ENCODE assay signal across 8 mouse cellular contexts in genomic region chrX:71131464-71131863, GRCm38 (mm10).
DNase-seq lines count a peak whose midpoint lies in the region; ATAC-seq and TF ChIP-seq lines count a peak whose summit lies in the region.

No protein-coding gene starts in this region.

- peak; percentile 45 for DNase-seq in adrenal gland, adult 2 months
- DNase-seq in adrenal gland, postnatal 4 days (ENCODE audit: low spot score in 2 of 2), result no peak
- DNase-seq in layer of hippocampus, adult 11-12 months (ENCODE audit: low spot score), result peak; percentile 18
- no peak for DNase-seq in layer of hippocampus, adult 8-10 months (ENCODE audit: low spot score in 2 of 2)
- DNase-seq in WW6 (ENCODE audit: low read depth, low spot score), result peak; percentile 1
- DNase-seq in liver, postnatal 0 days, result no peak
- DNase-seq in frontal cortex, postnatal 14 days (ENCODE audit: low spot score in 2 of 2), result no peak
- no peak for DNase-seq in ovary, postnatal 14 days (ENCODE audit: low spot score)

- H3K9ac ChIP-seq in liver, postnatal 0 days (replicated peaks), result no peak overlapping the region

- H3K9me3 ChIP-seq in liver, postnatal 0 days (ENCODE audit: low read length), result no peaks in the 10 kb centered on the region

- H3K27ac ChIP-seq in liver, postnatal 0 days (ENCODE audit: low read depth), result no peak overlapping the region

- no peaks in the 10 kb centered on the region for H3K27me3 ChIP-seq in liver, postnatal 0 days (ENCODE audit: insufficient read depth, low read length)

- no peak for TF ChIP-seq EP300 in liver, postnatal 0 days (IDR thresholded peaks at IDR 0.05; ENCODE audit: low read depth)

- H3K4me3 ChIP-seq in liver, postnatal 0 days (ENCODE audit: low read depth, low read length), result no peak overlapping the region

- no peaks in the 10 kb centered on the region for H3K36me3 ChIP-seq in liver, postnatal 0 days (replicated peaks; ENCODE audit: insufficient read depth, low read length)

- H3K4me2 ChIP-seq in liver, postnatal 0 days (ENCODE audit: low read depth, low read length), result no peak overlapping the region

- H3K4me1 ChIP-seq in liver, postnatal 0 days (ENCODE audit: insufficient read depth), result no peaks in the 10 kb centered on the region

- peak; percentile 50 for TF ChIP-seq CTCF in liver, postnatal 0 days (IDR thresholded peaks at IDR 0.05; ENCODE audit: low read depth)

- ATAC-seq in liver, postnatal 0 days, result no peak

Comparison
In these comparisons a context has a peak if more than half of its experiments do, and no peak if none do; other contexts are left out.
1. DNase-seq: peak in adrenal gland, adult 2 months (single experiment), layer of hippocampus, adult 11-12 months (single experiment) and WW6 (single experiment); none in adrenal gland, postnatal 4 days (0 of 2), layer of hippocampus, adult 8-10 months (0 of 2), liver, postnatal 0 days (single experiment), frontal cortex, postnatal 14 days (0 of 2) and ovary, postnatal 14 days (single experiment).